Mouse (Mus musculus) retina, embryonic 14.5 days (tissue): Measurements from ENCODE around the gene Fkbp5.
A peak's percentile ranks its signal among the peaks of the same experiment; 100 is the strongest.
"Not testable (repeated sequence)": the region's sequence is repeated elsewhere in the genome, so short reads cannot be mapped to it uniquely, and the experiment has no call there.

Source experiments
- DNase-seq: peaks from one replicate; pipeline ENCODE4 v3.0.0-alpha.2; 2015; ENCODE audit warnings: low spot score

Gene Fkbp5

DNA sequence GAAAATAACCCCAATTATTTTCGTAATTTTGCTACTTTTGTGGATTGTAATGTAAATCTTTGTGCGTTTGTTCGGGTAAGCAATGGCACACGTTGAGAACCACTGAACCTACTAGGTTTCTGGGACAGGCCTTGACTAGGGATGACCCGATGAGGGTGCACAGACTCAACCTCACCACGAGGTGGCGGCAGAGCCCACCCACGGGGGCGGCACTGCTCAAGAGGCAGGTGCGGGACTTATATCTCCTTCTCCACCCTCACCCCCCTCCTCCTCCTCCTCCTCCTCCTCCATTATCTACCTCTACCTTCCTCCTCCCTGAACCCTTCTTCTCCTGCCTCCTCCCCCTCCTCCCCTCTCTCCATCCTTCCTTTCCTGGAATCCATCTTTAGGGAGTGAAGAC is 143.5 kb downstream of the Fkbp5 start:
- DNase-seq = peak; percentile 78

DNA sequence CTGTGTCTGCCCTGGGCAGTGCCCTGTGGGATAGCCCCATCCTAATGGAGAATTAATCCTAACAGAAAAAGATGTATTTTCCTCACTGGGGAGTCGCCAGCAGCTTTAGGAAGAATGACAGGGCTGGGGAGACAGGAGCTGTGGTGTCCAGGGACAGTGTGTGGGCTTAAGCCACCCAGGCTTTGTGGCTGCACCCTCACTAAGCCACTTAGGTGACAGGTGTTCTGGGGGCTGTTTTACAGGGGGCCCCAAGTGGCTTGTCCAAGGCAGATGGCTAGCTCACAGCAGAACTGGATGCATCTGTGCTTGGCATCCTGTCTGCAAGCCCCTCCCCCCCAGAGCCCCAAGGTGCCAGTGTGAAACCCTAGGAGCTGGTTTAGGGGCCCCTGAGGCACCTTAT is 145.4 kb downstream of the Fkbp5 start:
- no peak for DNase-seq

DNA sequence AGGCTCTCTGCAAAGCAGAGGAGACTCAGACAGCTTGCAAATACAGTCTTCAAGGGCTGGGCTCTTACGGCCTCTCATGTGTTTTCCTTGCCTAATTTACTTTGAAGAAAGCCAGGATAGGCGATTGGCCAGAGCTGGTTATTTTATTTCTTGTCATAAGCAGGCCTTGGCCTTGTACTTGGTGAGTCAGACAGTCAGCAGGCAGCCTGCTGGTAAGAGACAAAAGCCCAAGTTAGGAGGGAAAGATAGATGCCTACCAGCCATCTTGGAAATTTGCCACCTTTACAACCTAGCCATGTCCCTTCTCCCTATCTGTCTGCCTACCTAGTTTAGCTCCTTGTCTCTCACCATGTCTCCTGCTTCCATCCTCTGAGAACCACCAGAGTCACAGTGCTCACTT is 146.0 kb downstream of the Fkbp5 start:
- no peak for DNase-seq

DNA sequence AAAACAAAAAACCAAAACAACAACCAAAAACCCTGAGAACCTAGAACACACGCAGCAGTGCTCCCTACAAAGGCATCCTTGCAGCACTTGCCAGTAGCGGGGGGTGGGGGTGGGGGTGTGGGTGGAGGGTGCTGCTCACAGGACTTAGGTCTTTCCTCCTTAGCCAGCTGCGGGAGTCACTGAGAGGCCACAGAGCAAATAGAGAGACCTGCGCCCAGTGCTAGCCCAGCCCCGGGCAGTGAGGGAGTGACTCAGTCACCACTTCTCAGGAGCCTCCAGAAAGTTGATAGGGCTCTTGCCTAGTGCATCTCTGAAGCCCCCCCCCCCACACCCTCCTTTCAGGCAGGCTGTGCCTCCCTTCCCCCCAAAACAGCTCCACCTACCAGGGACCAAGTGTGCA is 148.3 kb downstream of the Fkbp5 start:
- DNase-seq = no peak

DNA sequence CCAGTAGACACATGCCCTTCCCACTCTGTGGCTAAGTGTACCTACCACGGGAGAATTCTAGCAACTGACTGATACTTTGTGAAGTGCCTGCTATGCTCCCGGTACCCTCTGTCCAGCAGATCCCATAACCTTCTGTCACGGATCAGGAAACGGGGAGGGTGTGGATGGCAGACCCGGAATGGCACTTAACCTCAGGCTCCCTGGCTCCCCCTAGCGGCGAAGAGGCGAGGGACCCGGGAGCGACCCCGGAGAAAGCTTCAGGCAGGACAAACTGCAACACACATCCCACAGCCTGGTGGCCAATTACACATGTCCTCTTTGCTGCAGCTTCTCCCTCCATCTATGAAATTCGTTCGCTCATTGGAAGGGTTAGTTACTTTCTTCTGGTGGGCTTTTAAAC is 148.9 kb downstream of the Fkbp5 start:
- peak; percentile 86 for DNase-seq

DNA sequence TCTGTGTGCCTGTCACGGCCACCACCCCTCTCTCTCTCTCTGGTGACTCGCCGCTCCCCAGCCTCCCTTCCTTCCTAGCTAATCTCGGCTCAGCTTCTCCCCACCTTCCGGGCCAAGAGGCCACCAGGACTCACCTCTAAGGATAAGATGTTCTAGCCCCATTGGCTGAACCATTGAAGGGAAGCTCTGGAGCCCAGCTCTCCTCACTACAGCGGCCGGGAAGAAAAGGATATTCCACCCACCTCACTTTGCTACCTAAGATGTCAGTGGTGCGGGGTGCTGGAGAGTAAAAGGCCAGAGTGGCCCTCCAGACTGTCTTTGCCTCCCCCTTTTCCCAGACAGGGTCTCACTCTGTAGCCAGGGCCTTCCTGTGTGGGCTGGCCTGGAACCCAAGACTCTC is 152.2 kb downstream of the Fkbp5 start, which contains the start of gene Tulp1:
Gene Tulp1 (minus strand): TSS at position 101 of the 400 bp plus-strand sequence.
- DNase-seq = no peak

DNA sequence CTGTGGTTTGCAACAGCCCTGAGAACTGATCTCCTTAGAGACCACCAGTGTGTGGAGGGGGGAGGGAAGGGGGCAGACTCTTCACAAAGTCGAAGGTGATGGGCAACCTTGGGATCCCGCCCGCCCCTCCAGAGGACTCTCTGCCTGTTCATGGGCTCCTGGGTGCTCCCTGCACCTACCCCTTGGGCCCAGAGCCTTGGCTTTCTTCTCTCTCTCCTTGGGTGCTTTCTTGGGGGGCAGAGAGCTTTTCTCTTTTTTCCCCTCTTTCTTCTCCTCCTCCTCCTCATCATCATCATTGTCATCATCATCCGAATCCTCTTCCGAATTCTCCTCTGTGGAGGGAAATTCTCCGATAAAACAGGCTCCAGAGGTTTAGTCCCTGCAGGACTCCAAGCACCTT is 153.8 kb downstream of the Fkbp5 start:
- no peak for DNase-seq

DNA sequence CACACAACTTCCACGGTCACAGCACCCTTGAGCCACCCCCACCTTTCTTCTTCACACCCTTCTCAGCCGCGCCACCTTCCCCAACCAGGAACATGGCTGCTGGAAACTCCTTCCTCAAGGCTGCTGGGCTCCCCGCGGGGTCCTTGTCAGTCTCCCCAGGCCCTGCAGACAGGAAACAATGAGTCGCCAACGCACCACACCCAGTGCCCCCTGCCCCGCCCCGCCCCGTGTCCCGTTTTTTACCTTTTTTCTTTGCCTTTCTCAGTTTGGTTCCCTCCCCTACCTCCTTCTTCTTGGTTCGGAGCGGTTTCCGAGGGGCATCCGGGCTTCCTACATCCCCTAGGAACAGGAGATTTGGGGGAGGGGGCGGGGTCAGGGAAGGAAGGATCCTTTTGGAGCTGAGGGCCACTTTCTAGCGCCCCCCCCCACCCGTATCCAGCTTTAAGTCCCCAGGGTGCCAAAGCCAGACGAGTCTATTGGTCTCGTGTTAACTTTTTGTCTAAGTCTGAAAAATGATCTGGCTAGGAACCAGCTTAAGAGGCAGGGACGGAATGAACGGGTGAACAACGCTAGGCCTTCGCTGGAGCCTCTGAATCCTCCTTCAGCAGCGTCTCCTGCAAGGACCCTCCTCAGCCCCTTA is 154.6 kb downstream of the Fkbp5 start:
- DNase-seq = no peak

DNA sequence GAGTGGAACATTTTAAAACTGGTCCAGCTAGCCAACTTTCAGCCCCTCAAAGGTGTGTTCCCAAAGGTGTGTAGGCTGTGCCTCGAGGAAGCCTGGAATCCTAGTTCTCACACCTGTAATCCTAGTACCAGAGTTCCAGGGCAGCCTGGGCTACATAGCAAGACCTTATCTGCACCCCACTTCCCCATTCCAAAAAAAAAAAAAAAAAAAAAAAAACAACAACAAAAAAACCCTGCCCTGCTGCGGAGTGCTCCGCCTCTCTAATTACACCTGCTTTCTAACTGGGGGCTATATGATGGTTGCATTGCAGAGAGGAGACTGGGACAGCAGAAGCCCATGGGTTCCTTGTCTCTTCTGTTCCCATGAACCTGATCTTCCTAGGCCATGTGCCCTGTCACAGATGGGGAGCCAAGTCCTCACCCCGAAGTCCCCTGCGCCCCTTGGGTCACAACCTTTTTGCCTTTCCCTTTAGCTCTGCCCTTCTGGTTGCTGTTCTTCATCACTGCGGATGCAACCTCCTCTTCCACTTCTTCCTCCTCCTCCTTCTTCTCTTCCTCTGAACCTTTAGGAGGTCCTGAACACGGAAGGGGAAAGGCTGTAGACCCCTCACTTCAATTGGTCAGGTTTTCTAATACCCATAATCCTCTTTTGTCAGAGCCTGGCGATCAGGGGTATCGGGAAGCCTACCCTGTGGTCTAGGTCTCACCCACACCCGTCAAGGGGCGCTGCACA is 155.2 kb downstream of the Fkbp5 start:
- peak; percentile 49 for DNase-seq

DNA sequence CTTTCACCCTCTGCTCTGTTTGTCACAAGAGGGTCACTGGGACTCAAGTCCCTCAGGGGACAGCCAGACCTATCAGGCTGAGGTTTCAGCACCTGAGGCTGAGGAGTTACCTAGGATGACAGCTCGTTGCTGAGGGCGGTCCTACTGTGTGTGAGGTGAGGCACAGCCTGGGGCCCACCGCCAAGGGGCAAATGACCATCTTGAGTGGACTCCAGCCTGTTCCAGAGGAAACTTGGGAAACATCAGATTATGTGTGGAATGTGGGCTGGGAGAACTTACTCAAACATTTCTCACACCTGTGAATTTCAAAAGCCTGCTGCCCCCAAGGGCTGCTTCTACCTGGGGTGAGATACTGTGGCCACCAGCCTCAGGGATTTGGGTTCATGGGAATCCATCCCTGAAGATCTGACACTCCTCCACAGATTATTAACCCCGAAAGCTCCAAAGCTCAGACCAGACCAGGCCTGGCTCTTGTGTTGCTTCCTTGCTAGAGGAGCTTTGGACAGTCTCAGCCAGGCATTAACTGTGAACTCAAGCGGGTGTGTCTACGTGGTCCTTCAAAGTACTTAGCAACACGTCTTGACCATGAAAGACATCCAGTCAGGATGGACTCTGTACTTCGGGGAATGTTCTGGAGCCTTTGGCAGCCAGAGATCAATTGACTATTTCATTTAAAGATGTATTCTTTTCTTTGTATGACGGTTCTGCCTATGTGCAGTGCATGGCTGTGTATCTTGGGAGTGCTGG is 156.6 kb downstream of the Fkbp5 start:
- no peak for DNase-seq

DNA sequence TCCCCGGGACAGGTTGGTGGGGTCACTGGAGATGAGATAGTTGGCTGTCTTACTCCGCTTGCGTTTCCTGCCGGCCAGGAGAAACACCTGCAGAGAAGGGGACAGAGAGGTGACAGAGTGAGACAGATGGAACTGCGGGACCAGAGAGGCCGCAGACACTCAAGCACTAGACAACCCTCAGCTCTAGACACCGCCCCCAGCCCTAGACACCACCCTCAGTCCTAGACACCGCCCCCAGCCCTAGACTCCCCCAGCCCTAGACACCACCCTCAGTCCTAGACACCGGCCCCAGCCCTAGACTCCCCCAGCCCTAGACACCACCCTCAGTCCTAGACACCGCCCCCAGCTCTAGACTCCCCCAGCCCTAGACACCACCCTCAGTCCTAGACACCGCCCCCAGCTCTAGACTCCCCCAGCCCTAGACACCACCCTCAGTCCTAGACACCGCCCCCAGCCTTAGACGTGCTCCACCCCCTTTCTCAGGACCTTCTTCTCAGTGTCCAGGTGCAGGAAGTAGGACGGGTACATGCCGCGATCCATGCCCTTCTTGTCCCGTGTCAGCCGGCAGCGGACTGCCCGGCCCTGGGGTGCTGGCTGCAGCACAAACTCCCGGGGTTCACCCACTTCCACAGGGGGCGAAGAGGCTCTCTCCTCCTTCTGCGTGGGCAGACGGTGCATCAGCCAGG is 158.6 kb downstream of the Fkbp5 start:
- not testable (repeated sequence) for DNase-seq

DNA sequence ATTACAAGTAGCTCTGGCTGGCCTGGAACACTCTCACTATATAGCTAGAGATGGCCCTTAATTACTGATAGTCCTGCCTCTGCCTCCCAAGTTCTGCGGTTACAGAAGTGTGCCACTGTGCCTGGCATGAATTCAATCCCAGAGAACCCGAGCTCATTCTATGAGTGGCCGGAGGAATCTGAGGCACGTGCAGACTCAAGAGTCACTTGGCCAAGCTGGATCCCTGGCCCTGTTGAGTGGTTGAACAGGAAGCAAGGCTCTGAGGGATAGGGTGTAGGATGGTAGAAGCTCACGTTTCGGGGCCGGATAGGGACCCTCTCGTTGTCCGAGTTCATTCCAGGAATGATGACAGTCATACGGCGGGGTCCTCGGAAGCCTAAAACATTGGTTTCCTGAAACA is 161.5 kb downstream of the Fkbp5 start:
- DNase-seq = no peak

DNA sequence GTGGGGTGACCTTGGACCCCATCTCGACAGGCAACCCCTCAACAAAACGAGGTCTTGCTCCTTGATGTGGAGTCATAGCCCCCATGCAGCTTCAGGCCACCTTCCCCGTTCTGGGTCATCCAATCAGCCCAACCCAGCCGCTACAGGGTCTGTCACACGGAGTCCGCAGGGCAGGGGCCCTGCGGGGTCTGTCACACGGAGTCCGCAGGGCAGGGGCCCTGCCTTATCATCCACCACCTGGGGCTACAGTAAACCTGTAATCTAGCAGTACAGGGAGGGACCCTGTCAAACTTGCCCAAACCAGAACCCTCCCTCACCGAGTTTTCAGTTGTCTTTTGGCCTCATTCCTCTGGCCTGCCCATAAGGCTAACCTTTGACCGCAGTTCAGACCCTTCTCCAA is 165.3 kb downstream of the Fkbp5 start:
- DNase-seq = no peak

DNA sequence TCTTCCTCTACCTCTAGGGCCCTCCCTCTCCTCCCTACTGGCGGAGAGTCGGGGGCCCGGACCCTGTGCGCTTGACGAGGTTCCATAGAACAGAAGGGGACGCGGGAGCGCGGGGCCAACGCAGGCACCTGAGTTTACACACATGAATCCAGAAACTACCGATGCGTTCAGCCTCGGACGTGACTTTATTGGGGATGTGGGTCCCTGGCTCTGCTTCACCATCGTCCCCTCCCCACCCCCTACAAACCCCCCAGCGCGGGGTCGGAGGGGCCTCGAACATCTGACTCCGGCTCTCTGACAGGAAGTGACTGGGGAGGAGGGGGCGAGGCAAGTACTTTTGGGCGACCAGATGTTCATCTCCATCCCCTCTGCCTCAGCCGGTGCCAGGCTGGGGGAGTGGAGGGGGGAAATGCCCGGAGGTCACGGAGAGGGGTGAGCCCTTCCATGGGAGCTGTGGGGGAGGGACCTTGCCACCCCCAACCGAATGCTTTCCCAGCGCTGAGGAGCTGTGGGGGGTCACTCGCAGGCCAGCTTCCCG is 165.9 kb downstream of the Fkbp5 start:
- DNase-seq = no peak

DNA sequence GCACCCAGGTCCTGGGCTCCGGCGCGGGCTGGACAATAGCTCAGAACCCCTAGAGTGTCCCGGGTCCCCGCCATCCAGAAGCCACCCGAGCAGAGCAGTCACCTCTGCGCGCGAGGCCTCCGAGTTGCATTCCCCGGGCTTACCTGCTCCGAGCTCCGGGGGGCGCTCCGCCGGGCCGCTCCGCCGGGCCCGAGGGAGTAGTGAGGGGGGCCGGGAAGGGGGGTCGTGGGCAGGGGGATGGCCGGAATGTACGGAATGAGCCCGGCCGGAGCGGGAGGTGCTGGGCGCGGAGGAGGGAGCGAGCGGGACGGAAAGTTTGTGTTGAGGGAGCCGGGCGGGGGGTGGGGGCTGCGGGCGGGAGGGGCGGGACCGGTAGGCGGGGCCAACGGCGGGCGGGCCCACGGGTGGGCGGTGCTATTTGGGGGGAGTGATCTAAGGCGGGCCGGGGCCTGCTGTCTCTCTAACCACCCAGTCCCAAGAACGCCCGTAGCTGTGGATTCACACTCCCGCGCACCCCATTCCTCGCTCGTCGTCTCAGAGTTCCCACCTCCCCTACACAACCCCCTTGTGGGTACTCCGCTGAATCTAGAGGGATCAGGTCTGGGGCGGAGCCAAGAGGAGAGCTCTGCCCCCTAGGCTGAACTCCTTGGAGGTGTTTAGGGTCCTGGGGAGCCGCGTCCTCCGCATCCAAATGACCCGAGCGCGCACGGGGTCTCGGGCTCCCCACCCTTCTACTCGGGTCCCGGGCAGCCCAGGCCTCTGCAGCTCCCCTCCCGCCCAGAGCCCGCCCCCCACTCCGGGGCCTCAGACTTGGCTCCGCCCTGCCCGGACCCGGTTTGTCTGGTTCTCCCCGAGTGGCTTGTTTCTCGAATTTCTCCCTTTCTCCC is 166.6 kb downstream of the Fkbp5 start, which contains the start of gene Tead3:
Gene Tead3 (minus strand): TSS at position 352 of the 887 bp plus-strand sequence.
- DNase-seq = peak; percentile 79

DNA sequence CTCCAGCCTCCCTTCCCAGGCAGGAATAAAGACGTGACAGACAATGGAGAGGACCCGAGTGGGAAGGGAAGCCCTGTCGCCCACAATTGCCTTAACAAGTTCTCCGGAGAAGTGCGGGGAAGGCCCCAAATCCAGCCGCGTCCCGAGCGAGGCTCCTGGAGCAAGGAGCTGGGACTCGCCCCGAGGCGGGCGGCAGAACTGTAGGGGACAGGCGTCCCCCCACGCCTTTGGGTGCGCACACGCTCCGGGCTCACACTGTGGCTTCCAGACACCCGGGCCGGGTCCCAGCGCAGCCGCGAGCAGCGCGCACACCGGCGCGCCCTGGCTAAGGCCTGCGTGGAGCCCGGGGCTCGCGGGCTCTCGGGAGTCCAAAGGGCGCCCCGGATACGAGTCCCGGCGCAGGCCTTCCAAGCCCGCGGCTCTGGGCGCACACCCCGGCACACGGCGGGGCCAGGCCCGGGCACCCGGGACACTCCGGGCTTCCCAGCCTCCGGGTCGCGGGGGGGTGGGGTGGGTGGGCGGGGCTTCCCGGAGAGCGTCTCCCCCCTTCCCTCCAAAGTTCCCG is 167.3 kb downstream of the Fkbp5 start:
- peak; percentile 53 for DNase-seq

DNA sequence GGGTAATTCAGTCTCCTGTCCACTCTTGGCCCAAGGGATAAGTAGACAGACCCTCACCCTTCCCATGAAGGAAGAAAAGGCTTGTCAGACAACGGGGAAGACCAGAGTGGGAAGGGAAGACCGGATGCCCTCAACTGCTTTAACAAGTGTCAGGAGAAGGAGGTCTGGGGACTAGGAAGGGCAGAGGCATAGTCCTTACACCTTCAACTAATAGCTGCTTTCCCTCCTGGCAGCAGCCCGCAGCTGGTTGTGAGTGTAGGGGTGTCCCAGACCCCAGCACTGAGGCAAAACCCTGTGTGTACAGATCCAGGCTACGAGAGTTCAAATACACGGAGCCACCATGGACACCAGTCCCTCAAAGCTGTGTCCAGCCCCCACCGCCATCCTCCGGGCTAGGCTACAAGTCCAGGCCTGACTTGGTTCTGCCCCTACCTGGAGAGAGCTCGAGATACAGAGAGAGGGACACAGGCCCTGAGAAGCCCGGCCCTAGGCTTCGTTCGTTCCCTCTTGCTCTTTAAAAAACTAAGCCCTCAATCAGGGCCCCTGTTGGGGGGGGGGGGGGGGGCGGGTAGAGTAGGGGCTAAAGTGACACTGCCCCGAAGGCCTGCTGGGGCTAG is 168.0 kb downstream of the Fkbp5 start:
- peak; percentile 12 for DNase-seq
